Mouse (Mus musculus): ENCODE data around the gene Zfp871.

Gene Zfp871

DNA sequence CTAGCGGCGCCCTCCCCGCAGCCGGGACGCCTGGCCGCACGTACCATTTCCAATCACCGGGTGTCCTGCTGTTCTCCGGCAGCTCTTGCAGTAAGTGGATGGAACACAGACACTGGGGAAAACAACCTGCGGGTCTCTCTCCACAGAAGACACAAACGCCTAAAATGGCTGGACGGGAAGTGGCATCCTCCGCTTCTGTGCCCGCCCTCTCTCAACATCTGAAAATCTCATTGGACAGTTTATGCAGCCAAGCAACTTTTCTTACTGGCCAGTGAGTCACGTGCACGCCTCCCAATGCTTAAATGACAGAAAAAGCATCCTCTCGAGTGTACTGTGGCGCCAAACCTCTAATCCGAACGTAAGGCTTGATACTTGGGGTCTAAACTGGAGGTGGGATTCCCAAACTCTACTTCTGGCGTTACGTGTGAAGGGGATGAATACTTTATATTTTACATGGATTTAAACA lies at the start of gene Zfp871:
TSS of gene Zfp871 (minus strand) at position 194 of the 466 bp plus-strand sequence.
- peak; percentile 85 for DNase-seq

DNA sequence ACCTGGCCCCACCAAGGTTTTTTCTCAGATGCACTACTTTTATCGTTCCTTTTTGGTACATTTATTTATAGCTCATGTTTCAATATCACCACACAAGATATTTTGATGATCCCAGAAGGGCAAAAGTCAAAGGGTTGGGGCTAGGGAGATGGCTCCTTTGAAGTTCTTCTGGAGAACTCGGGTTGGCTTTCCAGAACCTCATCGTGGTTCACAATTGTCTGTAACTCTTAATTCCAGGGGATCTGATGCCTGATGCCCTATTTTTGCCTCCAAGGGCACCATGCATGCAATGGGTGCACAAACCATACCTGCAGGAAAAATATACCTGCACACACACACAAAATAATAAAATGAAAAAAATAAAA lies 42.3 kb upstream of the Zfp871 start:
- DNase-seq: no peak

DNA sequence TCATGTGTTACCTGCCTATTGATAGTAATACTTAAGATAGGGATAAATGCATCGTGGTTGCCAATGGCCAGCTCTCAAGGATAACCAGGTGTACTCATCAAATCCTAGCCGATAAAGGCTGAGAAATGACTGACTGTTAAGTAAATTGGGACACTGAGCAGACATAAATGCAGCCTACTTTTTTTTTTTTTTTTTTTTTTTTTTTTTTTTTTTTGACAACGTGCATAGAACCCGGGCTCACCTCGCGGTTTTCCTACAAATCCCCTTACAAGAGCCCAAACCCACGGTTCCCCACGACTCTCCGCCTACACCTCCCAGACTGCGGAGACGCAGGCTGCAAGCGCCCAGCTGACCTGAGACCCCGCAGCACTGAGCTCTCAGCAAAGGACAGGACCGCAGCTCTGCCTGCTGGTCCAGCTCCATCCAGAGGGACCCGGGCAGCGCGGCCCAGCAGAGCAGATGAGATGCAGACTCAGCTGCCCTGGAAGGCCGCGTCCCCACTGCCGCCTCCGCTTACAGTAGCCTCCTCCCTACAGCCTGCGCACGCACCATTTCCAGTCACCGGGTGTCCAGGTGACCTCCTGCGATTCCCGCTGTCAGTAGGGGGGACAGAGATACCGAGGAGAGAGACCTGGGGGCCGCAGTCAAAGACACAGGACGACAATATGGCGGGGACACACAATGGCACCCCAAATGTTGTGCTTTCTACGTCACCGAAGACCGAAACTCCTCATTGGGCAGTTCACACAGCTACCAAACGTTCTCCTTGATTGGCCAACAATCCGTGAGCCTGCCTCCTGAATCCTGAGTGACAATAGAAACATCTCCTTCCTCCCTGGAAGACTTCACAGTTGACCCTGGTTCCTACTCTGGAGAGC lies 41.7 kb upstream of the Zfp871 start, which contains the start of gene Zfp799:
TSS of gene Zfp799 (minus strand) at position 722 of the 878 bp plus-strand sequence.
- peak; percentile 73 for DNase-seq

DNA sequence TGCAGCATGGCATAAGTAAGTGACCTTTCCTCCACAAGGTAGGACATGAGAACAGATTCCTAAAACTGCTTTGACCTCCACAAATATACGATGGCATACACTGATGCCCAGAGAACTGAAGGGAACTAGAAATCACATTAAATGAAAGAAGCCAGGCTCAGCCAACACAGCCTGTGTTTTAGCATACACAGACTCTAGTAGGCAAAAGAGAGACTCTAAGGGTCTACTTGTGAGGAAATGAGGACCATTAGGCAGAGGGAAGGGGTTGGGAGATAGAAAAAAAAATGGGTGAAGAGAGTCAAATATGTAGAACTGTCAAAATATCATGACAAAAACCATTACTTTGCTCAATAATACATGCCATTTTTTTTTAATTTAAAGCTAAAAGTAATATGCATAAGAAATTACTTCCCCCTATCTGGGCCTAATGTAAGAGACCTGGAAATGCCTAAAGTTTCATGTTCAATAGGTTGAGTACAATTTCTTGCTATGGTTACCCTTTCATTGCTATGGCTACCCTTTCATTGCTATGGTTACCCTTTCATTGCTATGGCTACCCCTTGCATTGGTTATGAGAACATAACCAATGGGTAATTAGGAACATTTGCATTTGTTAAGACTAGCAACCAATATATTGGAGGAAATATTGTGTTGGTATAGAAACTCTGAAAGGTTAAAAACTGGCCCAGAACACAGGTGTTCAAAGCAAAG lies 28.1 kb upstream of the Zfp871 start:
- DNase-seq: no peak

DNA sequence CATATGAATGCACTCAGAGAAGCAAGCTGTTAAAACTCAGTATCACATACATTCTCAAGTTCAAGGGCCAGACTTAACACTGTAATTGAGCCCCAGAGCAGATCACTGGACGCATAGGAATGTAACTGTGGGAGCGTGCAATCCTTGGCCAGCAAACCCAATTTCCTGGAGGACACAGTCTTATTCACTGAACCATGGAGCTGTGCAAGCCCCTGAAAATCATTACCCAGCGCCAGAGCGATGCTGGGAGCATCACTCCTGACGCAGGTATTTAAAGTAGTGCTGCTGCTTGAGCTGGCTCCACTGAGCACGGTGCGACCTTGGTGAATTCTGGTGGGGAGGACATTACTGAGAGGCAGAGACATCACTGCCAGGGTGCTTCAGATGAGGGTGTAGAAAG lies 26.0 kb upstream of the Zfp871 start:
- DNase-seq: no peak

DNA sequence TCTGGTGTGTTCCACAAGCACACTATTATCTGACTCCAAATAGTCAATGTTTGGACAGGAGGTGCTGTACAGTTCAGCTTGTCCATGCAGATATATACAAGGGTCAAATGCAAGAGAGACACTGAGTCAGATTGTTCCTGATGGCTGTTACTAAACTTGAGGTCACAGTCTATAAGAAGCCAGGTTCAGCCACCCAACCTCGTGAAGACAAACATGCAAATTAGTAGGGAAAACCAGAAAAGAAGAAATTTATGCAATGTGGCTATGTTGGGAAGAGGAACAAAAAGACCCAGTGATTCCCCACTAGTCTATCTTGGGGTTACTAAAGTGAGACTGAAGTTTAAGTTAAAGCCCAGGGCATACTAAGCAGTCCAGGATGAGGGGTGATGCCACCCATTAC lies 22.6 kb upstream of the Zfp871 start:
- DNase-seq: no peak

DNA sequence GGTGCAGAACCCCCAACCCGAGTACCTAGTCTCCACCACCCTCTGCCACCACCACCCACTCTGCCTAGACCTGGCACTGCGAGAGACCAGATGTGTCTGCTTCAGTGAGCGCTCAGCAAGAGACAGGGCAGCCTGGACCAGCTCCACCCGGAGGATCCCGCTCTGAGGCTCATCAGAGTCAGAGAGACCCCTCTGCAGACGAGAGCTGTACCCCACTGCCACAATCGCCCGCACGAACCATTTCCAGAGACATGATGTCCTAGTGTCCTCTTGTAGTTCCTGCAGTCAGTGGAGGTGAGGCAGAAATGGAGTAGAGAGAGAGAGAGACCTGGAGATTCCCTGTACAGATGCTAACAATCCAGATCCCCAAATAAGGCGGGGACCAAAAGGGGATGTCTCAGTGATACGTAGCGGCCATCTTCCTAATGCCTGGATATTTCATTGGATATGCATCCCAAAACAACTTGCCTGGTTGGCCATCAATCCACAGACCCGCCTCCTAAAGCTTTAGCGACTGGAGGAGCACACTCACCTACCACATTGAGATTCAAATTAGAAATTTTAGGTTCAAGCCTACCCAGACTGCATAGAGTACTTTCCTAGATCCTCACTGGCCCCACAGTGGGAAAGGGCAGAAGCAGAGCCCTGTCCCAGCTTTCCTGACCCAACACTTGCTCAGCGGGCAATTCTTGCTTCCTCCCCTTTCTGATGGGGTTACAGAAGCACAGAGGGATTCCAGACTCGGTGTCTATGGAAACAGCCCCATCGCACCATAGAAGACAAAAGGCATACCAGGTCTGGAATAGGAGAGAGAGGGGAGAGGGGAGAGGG lies 21.7 kb upstream of the Zfp871 start, which contains the start of gene Zfp811:
TSS of gene Zfp811 (minus strand) at position 388 of the 831 bp plus-strand sequence.
- DNase-seq: no peak

DNA sequence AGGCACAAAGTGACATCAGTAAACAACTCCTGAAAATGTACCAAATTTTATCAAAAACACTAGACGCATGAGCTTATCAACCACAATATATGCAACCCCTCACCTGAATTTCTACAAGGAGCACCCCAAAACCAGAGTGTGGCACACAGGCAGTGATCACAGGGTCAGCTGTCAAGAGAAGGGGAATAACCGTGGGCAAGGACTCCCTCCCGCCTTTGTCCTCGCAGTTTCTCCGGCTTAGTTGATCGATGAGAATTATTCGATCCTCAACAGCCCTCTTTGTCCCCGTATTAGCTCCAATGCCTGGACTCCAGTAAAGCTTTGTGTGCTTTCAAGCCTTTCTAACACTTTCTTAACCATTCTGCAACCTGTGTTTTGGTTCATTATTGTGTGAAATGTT lies 20.8 kb upstream of the Zfp871 start:
- no peak for DNase-seq

DNA sequence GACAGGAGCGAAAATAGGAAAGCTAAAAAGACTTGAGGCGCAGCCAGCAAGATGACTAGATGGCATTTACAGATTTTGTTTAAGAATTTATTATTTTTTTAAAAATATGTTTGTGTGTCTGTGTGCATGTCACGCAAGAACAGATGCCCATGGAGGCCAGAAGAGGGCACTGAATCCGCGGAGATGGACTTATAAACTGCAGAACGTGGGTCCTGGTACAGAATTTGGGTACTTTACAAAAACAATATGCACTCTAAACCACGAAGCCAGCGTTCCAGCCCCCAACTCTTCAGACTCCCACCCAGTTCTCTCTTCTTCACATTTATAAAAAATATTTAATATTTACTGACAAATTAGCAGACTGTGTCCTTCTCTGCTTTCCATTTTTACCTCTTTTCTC lies 1.2 kb upstream of the Zfp871 start:
- DNase-seq: no peak

DNA sequence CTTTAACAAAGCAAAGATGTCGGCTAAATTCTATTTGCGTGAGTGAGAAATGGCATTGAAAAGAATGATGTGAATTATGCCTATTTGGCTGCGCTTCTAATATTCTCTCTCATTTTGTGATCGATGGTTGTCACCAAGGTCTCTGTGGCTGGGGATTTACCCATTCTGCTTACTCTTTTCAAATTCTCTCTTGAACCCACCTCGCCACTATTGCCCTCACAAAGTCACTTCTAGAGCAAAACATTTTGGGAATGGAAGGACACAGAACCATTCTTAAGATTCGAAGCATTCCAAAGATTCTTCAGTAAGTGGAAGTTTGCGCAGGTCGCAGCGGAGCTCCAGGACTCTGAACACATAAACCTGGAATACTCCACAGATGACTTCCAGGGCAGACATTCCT lies 489 bp upstream of the Zfp871 start:
- no peak for DNase-seq

DNA sequence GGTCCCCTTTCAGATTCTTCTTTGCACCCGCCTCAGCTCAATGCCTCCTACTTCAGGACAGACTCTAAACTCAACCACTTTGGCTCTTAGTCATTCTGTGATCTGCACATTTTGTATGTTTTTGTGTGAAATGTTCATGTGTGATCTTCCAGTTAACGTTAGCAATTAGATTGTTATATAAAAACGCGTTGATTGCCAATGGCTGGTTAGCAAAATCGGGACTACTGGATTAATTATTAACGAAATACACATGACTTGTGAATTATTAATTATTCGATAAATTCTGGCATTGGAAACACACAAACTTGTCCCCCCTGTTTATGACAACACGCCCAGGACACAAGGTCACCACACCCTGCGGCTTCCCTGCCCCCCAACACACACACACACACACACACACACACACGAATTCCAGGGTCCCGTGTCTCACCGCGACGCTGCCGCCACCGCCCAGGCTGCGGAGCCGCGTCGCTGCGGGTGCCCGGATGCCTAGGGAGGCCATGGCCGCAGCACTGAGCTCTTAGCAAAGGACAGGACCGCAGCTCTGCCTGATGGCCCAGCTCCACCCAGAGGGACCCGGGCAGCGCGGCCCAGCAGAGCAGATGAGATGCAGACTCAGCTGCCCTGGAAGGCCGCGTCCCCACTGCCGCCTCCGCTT lies 522 bp downstream of the Zfp871 start:
- peak; percentile 57 for DNase-seq

DNA sequence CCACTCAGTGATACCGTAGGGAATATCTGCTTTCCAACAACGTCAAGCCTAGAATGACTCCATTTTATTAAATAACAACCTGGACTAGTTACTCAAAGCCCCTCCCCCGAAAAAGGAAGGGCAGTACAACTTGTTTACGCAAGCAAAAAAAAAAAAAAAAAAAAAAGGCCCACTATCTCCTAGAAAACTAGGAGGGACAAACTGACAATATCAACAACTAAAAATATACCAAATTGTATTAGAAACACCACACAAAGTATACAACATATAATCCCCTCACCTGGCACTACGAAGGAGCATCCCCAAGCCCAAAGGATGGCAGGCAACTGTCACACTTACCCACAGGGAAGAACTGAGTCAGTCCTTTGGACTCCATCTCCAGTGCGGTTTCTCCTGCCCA lies 1.1 kb downstream of the Zfp871 start:
- DNase-seq: no peak

DNA sequence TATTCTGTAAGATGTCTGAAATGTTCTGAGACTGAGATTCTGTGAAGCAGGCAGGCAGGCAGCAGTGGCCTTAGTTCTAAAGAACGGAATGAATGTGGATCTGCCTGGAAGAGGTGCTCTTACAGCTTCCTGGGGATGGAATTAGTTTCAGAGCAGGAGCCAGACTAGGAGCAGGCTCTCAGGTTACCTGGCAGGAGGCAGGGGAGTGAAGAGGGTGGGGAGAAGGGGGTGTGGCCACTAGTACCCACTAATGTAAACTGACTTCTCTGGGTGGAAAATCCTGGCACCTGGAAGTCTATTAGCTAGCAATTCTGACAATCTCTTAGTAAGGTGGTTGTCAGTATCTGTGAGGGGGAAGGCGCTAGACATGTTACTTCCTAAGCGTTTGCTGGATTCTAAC lies 2.4 kb downstream of the Zfp871 start:
- DNase-seq: no peak

DNA sequence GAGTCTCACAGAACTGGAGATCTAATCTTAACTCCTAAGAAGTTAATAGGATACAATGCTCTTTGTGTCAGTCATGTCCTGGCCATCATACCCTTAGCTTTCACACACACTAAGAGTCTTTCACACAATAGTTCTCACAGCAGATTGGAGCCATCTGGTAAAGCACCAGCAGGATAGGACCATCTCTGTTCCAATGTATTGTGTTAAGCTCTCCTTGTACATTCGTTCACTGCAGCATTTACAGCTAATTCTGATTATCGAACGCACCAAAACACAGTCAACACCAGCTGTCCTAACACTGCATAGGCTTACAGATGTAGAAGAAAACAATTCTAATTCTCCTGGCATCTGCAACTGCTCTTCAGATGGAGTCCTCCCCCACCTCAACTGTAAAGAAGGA lies 10.5 kb downstream of the Zfp871 start:
- no peak for DNase-seq

DNA sequence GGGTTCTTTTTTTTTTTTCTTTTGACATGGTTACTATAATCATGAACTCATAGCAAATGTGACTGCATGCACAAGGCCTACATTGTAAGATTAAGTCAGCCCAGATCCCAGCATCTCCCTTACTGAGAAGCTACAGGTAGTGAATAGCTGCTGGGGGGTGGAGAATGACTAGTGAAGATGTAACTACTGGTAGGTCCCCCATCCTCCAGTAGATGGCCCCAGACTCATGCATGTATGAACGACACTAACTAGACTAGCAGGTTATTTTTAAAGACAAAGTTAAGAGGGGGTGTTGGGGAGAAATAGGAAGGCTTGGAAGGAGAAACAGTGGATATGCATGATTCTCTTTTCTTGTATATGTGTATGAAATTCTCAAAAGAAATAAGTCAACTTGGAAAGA lies 16.9 kb downstream of the Zfp871 start:
- peak; percentile 35 for DNase-seq

DNA sequence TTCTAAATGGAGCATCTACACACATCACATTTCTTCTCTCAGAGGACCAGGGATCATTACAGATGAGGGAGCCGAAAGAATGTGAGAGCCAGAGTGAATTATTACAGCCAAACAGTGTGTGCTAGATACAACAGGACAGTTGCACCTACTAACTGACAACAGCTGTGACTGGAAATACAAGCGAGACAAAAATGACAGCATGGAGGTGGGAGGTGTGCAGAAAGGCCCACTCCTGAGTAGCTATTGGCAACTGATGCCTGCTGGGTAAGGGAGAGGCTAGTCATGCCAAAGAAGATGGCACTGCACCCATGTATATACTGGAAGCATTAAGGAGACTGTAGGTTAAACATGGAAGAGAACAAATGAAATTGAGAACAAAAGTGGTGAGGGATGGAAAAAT lies 21.7 kb downstream of the Zfp871 start:
- no peak for DNase-seq

DNA sequence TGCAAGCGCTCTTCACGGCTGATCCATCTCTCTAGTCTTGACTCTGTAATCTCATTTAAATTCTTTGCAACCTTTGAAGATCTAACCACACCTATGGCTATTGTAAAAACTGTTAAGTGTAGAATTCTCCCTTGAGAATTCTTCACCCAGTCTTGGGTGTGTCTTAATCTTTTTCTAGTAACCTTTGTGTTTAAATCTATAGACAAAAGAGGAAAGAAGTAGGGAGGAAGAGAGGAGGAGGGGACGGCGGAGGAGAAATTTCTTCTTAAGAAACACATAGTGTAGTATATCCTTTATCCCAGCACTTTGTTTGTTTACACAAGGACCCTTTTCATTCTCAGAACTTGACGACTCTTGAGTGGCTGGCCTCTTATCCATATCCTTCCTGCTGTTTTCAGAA lies 30.8 kb downstream of the Zfp871 start:
- DNase-seq: no peak

DNA sequence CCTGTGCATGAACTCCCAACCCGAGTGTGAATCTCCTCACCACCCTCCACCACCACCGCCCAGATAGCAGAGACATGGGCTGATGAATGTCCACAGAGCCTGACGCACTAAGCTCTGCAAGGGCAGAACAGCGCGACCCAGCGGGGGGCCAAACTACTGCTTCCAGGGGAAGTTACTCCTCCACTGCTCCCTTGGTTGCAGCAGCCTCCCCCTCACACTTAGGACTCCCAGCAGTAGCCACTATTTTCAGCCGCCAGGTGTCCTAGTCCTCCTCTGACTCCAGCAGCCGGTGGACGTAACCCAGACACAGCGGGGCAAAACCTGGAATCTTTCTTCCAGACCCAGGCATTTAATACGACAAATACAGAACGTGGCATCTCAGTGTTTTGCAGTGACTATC lies 34.5 kb downstream of the Zfp871 start:
- DNase-seq: peak; percentile 4

DNA sequence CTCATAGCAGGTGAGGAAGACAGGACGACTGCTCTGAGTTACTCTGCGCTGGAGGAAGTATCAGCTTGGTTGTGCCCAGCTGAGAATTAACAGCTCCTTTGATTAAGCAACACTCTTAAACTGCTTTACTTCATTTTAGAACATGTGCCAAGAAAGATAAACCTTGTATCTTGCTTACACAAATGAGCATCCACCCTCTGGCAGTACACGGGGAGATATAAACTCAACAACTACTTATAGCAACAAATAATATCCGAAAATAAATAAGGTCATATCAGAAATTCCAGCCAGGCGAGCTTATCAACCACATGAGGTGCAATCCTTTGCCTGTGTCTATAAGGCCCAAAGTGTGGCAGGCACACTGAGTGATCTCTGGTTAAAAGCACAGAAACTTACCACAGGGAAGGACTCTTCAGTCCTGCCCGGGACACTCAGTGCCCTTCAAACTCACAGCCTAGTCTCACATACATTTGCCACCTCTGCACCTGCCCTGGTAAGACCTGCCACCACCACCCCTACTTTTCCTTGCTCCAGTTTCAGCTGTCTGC lies 35.2 kb downstream of the Zfp871 start:
- DNase-seq: no peak

DNA sequence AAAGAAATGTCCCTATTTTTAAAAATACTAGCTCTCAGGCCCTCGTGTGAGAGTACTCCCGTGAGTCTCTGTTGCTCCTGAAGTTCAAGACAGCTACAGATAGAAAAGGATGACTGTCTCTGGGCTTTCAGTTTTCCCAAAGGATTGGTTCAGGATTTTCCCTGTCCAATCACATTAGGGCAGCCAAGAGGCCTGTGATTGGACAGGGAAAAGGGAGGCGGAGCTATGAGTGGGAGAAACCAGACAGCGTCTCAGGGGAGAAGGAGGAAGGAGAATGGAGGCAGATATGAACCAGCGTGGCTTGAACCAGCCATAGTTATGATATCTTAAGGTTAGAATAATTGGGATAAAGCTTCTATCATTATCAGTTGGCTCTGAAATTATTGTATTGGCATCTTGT lies 37.5 kb downstream of the Zfp871 start:
- no peak for DNase-seq

DNA sequence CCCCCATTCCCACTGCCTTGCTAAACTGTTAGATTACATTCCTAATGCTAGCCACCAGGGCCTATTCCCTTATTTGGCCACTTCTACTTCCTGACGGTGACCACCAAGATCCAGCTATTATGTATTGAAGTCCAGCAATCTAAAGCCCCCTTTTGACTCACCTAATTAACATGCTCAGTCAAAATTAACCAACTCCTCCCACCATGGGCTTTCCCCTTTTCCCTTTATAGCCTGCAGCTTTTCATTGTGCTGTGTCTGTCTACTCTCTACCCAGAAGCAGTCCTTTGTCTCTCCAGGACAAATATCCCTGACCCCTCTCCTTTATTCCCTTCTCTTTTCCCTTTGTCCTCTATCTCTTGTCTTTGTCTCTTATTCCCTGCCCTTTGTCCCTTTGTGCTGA lies 47.0 kb downstream of the Zfp871 start:
- DNase-seq: no peak

DNA sequence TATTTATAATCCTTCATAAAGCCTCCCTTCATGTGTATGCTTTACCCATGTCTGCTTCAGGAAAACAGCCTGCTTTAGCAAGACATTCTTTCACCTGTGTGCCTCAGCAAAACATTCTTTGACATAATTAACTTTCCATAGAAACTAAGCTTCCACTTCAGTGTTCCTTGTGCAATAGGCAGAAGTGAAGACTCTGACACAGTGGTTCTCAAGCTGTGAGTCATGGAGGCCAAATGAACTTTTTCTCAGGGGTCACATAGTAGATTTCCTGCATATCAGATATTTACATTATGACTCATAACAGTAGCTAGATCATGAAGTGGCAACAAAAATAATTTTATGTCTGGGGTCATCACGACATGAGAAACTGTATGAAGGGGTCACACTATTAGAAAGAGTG lies 49.7 kb downstream of the Zfp871 start:
- no peak for DNase-seq
